Mouse (Mus musculus): ENCODE measurements around the gene 0610040J01Rik. TPM values are rescaled to one million over a fixed set of nuclear protein-coding genes. Genes with fewer than 3 reads are reported as not detected.
"Not testable (repeated sequence)": the region's sequence is repeated elsewhere in the genome, so short reads cannot be mapped to it uniquely, and the experiment has no call there.

Gene 0610040J01Rik
- polyA plus RNA-seq, 1 experiment from 2014 or later: 53.9 TPM

DNA sequence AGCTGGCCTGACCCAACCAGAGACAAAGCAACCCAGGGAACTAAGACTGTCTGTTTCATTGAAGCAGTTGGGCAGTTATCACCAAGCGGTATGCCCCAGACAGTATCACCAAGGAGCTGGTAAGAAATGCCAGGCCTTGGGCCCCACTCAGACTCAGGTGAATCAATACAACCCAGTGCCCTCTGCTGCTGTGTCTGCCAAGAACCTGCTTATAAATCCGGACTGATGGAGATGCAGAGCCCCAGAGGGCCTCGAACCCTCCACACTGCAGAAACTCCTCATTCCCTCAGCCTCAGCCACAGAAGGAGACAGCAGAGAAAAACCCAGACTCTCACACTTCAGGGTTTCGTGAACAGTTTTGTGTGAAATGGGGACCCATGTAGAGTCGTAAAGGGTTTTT lies 74.1 kb downstream of the 0610040J01Rik start:
- WGBS: 85% methylated on average over 5 of the region's 5 CpGs
- H3K4me2 ChIP-seq (ENCODE audit: low read depth, low read length): no peak overlapping the region
- no peak overlapping the region for H3K9ac ChIP-seq (ENCODE audit: low read length)
- H3K4me3 ChIP-seq (replicated peaks; ENCODE audit: low read length): no peak overlapping the region
- H3K9me3 ChIP-seq (replicated peaks; ENCODE audit: control insufficient read depth, low read length): no peaks in the 10 kb centered on the region
- H3K27me3 ChIP-seq (ENCODE audit: control insufficient read depth, insufficient read depth, low read length): no peaks in the 10 kb centered on the region
- no peak; the same call in 1 of the 2 replicates for ATAC-seq (ENCODE audit: insufficient read depth, low FRiP score)
- no peaks in the 10 kb centered on the region; the same call in 1 of the 2 replicates for H3K4me1 ChIP-seq (ENCODE audit: control insufficient read depth, insufficient read depth, low read length)
- no peak overlapping the region for H3K27ac ChIP-seq (ENCODE audit: low read length)
- no peaks in the 10 kb centered on the region; the same call in 1 of the 2 replicates for H3K36me3 ChIP-seq (ENCODE audit: control insufficient read depth, insufficient read depth, low read length)

DNA sequence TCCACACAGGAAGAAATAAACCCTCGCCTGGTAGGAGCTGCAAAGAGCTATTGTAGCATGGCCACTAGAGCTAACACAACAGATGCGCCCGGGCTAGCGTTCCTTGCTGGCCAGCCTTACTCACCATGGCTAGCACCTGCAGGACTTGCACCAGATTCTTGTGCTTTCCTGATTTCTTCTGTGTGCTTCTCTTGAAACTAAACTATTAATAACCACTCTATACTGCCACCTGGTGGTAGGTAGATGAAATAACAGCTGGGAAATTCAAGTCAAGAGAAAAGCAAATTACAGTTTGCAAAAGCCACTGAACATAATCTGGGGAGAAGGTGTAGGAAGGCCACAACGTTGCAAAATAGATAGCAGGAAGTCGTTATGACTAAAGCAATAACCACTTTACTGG lies 74.5 kb downstream of the 0610040J01Rik start:
- WGBS: 31% methylated on average over 6 of the region's 6 CpGs
- no peaks in the 10 kb centered on the region for H3K27me3 ChIP-seq (ENCODE audit: control insufficient read depth, insufficient read depth, low read length)

DNA sequence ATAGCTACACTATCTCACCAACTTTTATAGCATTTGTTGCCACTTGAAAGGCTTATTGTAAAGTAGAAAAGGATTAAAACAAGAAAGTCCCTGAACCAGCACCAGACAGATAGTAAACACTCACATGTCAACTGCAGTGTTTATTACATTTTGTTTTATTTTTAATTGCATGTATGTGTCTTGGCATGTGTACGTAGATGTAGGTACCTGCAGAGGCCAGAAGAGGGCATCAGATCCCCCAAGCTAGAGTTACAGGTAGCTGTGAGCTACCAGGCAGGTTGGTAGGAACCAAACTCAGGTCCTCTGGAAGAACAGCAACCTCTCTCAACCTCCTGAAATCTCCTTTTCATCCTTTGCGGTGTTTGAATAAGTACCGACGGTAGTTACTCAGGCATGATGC lies 74.9 kb downstream of the 0610040J01Rik start:
- no peak overlapping the region for H3K4me2 ChIP-seq (ENCODE audit: low read depth, low read length)
- 96% methylated on average over 4 of the region's 4 CpGs for WGBS
- H3K4me3 ChIP-seq (replicated peaks; ENCODE audit: low read length): no peak overlapping the region
- H3K36me3 ChIP-seq (ENCODE audit: control insufficient read depth, insufficient read depth, low read length): no peaks in the 10 kb centered on the region; the same call in 1 of the 2 replicates
- no peaks in the 10 kb centered on the region for H3K9me3 ChIP-seq (replicated peaks; ENCODE audit: control insufficient read depth, low read length)
- ATAC-seq (ENCODE audit: insufficient read depth, low FRiP score): no peak
- peaks cover under 1% of the 10 kb centered on the region for H3K4me1 ChIP-seq (ENCODE audit: control insufficient read depth, insufficient read depth, low read length)
- no peak overlapping the region for H3K27ac ChIP-seq (ENCODE audit: low read length)
- no peak overlapping the region for H3K9ac ChIP-seq (ENCODE audit: low read length)
- no peaks in the 10 kb centered on the region for H3K27me3 ChIP-seq (ENCODE audit: control insufficient read depth, insufficient read depth, low read length)

More for the DNA sequence above, 74.5 kb downstream of the 0610040J01Rik start:
- Histone ChIP-seq H3K9me3 (replicated peaks; ENCODE audit: control insufficient read depth, low read length) (no peaks in the 10 kb centered on the region), H3K4me2 (ENCODE audit: low read depth, low read length) (no peak overlapping the region), H3K9ac (ENCODE audit: low read length) (no peak overlapping the region), H3K4me1 (ENCODE audit: control insufficient read depth, insufficient read depth, low read length) (no peaks in the 10 kb centered on the region; the same call in 1 of the 2 replicates), H3K27ac (ENCODE audit: low read length) (no peak overlapping the region), H3K4me3 (replicated peaks; ENCODE audit: low read length) (no peak overlapping the region), H3K36me3 (ENCODE audit: control insufficient read depth, insufficient read depth, low read length) (no peaks in the 10 kb centered on the region; the same call in 1 of the 2 replicates)
- 0 out of 2 replicates have a peak, but pooled peaks have one; percentile 25 for ATAC-seq (ENCODE audit: insufficient read depth, low FRiP score)

DNA sequence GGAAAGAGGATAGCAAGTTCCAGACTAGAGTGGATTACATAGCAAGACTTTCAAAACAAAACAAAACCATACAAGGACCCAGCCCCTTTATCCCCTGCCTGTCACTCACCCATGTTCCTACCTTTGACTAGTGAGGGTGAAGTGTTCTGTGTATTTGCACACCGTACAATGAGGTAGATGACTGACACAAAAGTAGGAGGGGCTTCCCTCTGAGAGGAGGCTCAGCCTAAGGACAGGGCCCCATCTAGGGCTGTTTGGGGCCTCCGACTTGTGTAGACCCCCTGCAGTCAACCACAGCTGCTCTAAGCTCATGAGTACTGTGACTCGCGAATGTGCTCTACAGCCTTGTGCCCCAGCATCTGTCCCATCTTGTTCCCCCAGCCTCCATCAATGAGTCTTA lies 79.1 kb downstream of the 0610040J01Rik start:
- H3K27ac ChIP-seq (ENCODE audit: low read length): peak overlapping the region; percentile 71
- H3K4me1 ChIP-seq (ENCODE audit: control insufficient read depth, insufficient read depth, low read length): peaks cover 11% of the 10 kb centered on the region
- H3K4me2 ChIP-seq (ENCODE audit: low read depth, low read length): no peak overlapping the region
- H3K9ac ChIP-seq (ENCODE audit: low read length): no peak overlapping the region
- ATAC-seq (ENCODE audit: insufficient read depth, low FRiP score): peak; percentile 67; the same call in 1 of the 2 replicates
- H3K27me3 ChIP-seq (ENCODE audit: control insufficient read depth, insufficient read depth, low read length): no peaks in the 10 kb centered on the region
- H3K9me3 ChIP-seq (replicated peaks; ENCODE audit: control insufficient read depth, low read length): no peaks in the 10 kb centered on the region
- no peaks in the 10 kb centered on the region; the same call in 1 of the 2 replicates for H3K36me3 ChIP-seq (ENCODE audit: control insufficient read depth, insufficient read depth, low read length)
- WGBS: 71% methylated on average over 4 of the region's 4 CpGs
- H3K4me3 ChIP-seq (replicated peaks; ENCODE audit: low read length): no peak overlapping the region

DNA sequence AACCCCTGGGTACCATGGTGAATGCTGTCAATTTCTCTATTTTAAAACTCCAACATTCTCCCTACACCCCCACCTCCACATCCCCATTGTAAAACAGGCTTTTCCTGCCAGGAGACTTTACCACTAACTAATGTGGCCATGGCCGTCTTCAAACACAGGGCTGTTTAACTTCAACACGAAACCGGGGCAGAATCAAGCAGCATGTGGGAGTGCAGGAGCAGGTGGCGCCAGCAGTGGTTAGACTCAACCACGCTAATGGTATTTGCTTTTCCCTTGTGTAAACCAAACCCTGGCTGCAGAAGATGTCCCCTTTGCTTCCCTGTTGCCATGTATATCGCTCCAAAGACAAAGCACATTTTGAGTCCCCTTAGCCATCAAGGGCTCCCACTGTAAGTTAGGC lies 79.7 kb downstream of the 0610040J01Rik start:
- Histone ChIP-seq H3K4me1 (ENCODE audit: control insufficient read depth, insufficient read depth, low read length) (peaks cover 11% of the 10 kb centered on the region), H3K36me3 (ENCODE audit: control insufficient read depth, insufficient read depth, low read length) (no peaks in the 10 kb centered on the region; the same call in 1 of the 2 replicates), H3K27ac (ENCODE audit: low read length) (peak overlapping the region; percentile 76), H3K4me2 (ENCODE audit: low read depth, low read length) (no peak overlapping the region), H3K4me3 (replicated peaks; ENCODE audit: low read length) (no peak overlapping the region), H3K9me3 (replicated peaks; ENCODE audit: control insufficient read depth, low read length) (no peaks in the 10 kb centered on the region), H3K27me3 (ENCODE audit: control insufficient read depth, insufficient read depth, low read length) (no peaks in the 10 kb centered on the region), H3K9ac (ENCODE audit: low read length) (no peak overlapping the region)
- peak; percentile 79; the same call in 1 of the 2 replicates for ATAC-seq (ENCODE audit: insufficient read depth, low FRiP score)
- WGBS: 47% methylated on average over 6 of the region's 6 CpGs

DNA sequence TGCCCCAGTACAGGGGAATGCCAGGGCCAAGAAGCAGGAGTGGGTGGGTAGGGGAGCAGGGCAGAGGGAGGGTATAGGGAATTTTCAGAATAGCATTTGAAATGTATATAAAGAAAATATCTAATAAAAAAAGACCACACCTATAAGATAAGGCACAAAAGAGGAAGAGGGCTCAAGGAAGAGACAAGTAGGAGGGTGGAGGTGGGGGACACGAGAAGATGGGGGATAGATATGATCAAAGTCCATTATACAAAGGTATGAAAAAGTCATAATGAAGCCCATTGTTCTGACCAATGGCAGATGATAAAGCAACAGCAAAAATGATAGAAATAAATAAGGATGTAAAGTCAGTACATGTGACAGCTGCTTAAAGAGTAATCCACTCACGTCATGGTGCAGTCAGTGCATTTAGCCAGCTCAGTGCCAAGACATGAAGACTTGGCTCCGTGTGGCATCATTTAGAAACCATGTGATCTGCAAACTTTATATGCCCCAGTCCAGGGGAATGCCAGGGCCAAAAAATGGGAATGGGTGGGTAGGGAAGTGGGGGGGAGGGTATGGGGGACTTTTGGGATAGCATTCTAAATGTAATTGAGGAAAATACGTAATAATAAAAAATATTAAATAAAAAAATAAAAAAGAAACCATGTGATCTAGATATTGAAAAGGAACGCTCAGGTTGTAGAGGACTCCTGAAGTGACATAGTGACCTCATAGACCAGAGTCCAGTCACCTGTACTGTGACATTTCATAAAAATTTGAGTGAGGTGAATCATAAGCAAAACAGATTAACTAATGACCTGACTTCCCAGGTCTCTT lies 85.0 kb downstream of the 0610040J01Rik start:
- H3K27me3 ChIP-seq (ENCODE audit: control insufficient read depth, insufficient read depth, low read length); H3K9ac ChIP-seq (ENCODE audit: low read length); H3K4me3 ChIP-seq (replicated peaks; ENCODE audit: low read length); H3K36me3 ChIP-seq (ENCODE audit: control insufficient read depth, insufficient read depth, low read length); H3K27ac ChIP-seq (ENCODE audit: low read length); H3K9me3 ChIP-seq (replicated peaks; ENCODE audit: control insufficient read depth, low read length); ATAC-seq (ENCODE audit: insufficient read depth, low FRiP score); H3K4me2 ChIP-seq (ENCODE audit: low read depth, low read length): not testable (repeated sequence)
- peaks cover 10% of the 10 kb centered on the region for H3K4me1 ChIP-seq (ENCODE audit: control insufficient read depth, insufficient read depth, low read length)
- 84% methylated on average over 5 of the region's 5 CpGs for WGBS

DNA sequence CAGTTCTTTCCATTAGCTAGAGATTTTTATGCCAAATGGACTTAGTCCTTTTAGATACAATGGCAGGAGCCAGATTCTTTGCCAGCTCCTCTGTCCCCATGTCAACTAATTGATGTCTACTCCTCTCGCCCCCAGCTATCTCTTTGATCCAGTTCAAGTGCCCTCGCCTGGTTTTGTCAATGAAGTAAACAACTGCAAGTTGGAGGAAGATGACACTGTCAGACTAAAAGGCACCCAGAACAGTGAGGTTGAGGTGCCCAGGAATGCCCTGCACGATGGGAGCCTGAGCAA lies 85.6 kb downstream of the 0610040J01Rik start:
- Histone ChIP-seq H3K9ac (ENCODE audit: low read length) (no peak overlapping the region), H3K4me3 (replicated peaks; ENCODE audit: low read length) (no peak overlapping the region), H3K9me3 (replicated peaks; ENCODE audit: control insufficient read depth, low read length) (no peaks in the 10 kb centered on the region), H3K36me3 (ENCODE audit: control insufficient read depth, insufficient read depth, low read length) (0 out of 2 replicates have a peak, but pooled peaks cover 5% of the 10 kb centered on the region), H3K4me1 (ENCODE audit: control insufficient read depth, insufficient read depth, low read length) (peaks cover 4% of the 10 kb centered on the region), H3K27me3 (ENCODE audit: control insufficient read depth, insufficient read depth, low read length) (no peaks in the 10 kb centered on the region), H3K27ac (ENCODE audit: low read length) (no peak overlapping the region), H3K4me2 (ENCODE audit: low read depth, low read length) (no peak overlapping the region)
- no peak for ATAC-seq (ENCODE audit: insufficient read depth, low FRiP score)
- WGBS: 75% methylated on average over 3 of the region's 3 CpGs

DNA sequence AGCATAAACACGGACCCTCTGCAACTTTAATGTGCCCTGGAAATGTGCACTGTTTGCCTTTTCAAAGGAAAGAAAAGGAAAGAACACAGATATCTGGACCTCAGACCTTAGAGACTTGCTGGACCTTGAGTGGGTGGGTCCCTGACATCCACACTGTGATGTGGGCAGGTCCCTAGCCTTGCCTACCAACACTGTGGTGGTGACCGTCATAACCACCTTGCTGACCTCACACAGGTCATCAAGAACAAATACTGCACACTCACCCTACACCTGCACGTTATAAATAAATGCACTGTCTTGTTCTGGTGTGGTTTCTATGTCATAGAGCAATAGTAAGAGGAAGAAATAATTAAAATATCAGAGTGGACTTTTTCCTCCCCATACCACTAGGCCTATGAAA lies 91.2 kb downstream of the 0610040J01Rik start:
- Histone ChIP-seq H3K4me1 (ENCODE audit: control insufficient read depth, insufficient read depth, low read length) (no peaks in the 10 kb centered on the region), H3K27me3 (ENCODE audit: control insufficient read depth, insufficient read depth, low read length) (no peaks in the 10 kb centered on the region), H3K4me2 (ENCODE audit: low read depth, low read length) (no peak overlapping the region), H3K9ac (ENCODE audit: low read length) (no peak overlapping the region), H3K27ac (ENCODE audit: low read length) (no peak overlapping the region), H3K4me3 (replicated peaks; ENCODE audit: low read length) (no peak overlapping the region), H3K9me3 (replicated peaks; ENCODE audit: control insufficient read depth, low read length) (no peaks in the 10 kb centered on the region), H3K36me3 (ENCODE audit: control insufficient read depth, insufficient read depth, low read length) (0 out of 2 replicates have a peak, but pooled peaks cover 5% of the 10 kb centered on the region)
- no peak for ATAC-seq (ENCODE audit: insufficient read depth, low FRiP score)
- WGBS: 55% methylated on average over 3 of the region's 3 CpGs
